Mouse (Mus musculus): ENCODE results near the gene Eml1. TPM values are rescaled to one million over a fixed set of nuclear protein-coding genes. Genes with fewer than 3 reads are reported as not detected.
"Not testable (repeated sequence)": the region's sequence is repeated elsewhere in the genome, so short reads cannot be mapped to it uniquely, and the experiment has no call there.

Eml1 gene
- polyA plus RNA-seq, 1 experiment from 2014 or later: 58.4 TPM

GRCm38 (mm10) chr12:108490336-108490735 lies 119.6 kb downstream of the Eml1 start:
- H3K36me3 ChIP-seq: no peaks in the 10 kb centered on the region
- ATAC-seq (ENCODE audit: insufficient number of reproducible peaks, insufficient read depth, low FRiP score, low TSS enrichment): no peak
- H3K4me1 ChIP-seq: peaks cover 5% of the 10 kb centered on the region
- no peaks in the 10 kb centered on the region for H3K9me3 ChIP-seq
- no peak overlapping the region for H3K4me3 ChIP-seq
- no peak overlapping the region for H3K4me2 ChIP-seq (replicated peaks)
- no peaks in the 10 kb centered on the region for H3K27me3 ChIP-seq
- H3K27ac ChIP-seq: no peak overlapping the region
- H3K9ac ChIP-seq: no peak overlapping the region
- WGBS: 84% methylated on average over 6 of the region's 6 CpGs

- WGBS: 58% methylated on average over 7 of the region's 7 CpGs
- Histone ChIP-seq H3K27me3 (no peaks in the 10 kb centered on the region), H3K36me3 (no peaks in the 10 kb centered on the region), H3K9ac (no peak overlapping the region), H3K4me2 (replicated peaks) (no peak overlapping the region), H3K4me3 (no peak overlapping the region), H3K27ac (no peak overlapping the region), H3K9me3 (no peaks in the 10 kb centered on the region), H3K4me1 (peaks cover 9% of the 10 kb centered on the region)
- ATAC-seq (ENCODE audit: insufficient number of reproducible peaks, insufficient read depth, low FRiP score, low TSS enrichment): no peak
These were observed 120.2 kb downstream of the Eml1 start for GRCm38 (mm10) chr12:108490954-108491353.

GRCm38 (mm10) chr12:108494011-108494541 lies 123.3 kb downstream of the Eml1 start:
- Histone ChIP-seq H3K4me1 (peaks cover 9% of the 10 kb centered on the region), H3K9me3 (no peaks in the 10 kb centered on the region), H3K36me3 (no peaks in the 10 kb centered on the region), H3K27ac (no peak overlapping the region), H3K9ac (no peak overlapping the region), H3K4me2 (replicated peaks) (no peak overlapping the region), H3K27me3 (no peaks in the 10 kb centered on the region), H3K4me3 (no peak overlapping the region)
- 18% methylated on average over 4 of the region's 4 CpGs for WGBS
- ATAC-seq (ENCODE audit: insufficient number of reproducible peaks, insufficient read depth, low FRiP score, low TSS enrichment): no peak

- Histone ChIP-seq H3K9me3 (no peaks in the 10 kb centered on the region), H3K27me3 (no peaks in the 10 kb centered on the region), H3K9ac (no peak overlapping the region), H3K4me3 (no peak overlapping the region), H3K4me2 (replicated peaks) (no peak overlapping the region), H3K27ac (no peak overlapping the region), H3K36me3 (no peaks in the 10 kb centered on the region), H3K4me1 (peaks cover 9% of the 10 kb centered on the region)
- ATAC-seq (ENCODE audit: insufficient number of reproducible peaks, insufficient read depth, low FRiP score, low TSS enrichment): no peak
- 60% methylated on average over 8 of the region's 8 CpGs for WGBS
These were observed 124.9 kb downstream of the Eml1 start for GRCm38 (mm10) chr12:108495455-108496235.

GRCm38 (mm10) chr12:108503064-108503463 lies 132.3 kb downstream of the Eml1 start:
- Histone ChIP-seq H3K27me3 (no peaks in the 10 kb centered on the region), H3K4me3 (no peak overlapping the region), H3K9ac (no peak overlapping the region), H3K9me3 (no peaks in the 10 kb centered on the region), H3K4me2 (replicated peaks) (no peak overlapping the region), H3K4me1 (no peaks in the 10 kb centered on the region), H3K36me3 (no peaks in the 10 kb centered on the region), H3K27ac (no peak overlapping the region)
- WGBS: 58% methylated on average over 10 of the region's 10 CpGs
- ATAC-seq (ENCODE audit: insufficient number of reproducible peaks, insufficient read depth, low FRiP score, low TSS enrichment): no peak

- Histone ChIP-seq H3K9ac (no peak overlapping the region), H3K36me3 (no peaks in the 10 kb centered on the region), H3K27ac (no peak overlapping the region), H3K4me2 (replicated peaks) (no peak overlapping the region), H3K27me3 (no peaks in the 10 kb centered on the region), H3K9me3 (no peaks in the 10 kb centered on the region), H3K4me3 (no peak overlapping the region), H3K4me1 (no peaks in the 10 kb centered on the region)
- WGBS: 69% methylated on average over 16 of the region's 16 CpGs
- no peak for ATAC-seq (ENCODE audit: insufficient number of reproducible peaks, insufficient read depth, low FRiP score, low TSS enrichment)
These were observed 132.8 kb downstream of the Eml1 start for GRCm38 (mm10) chr12:108503582-108503981.

- Histone ChIP-seq H3K27ac (no peak overlapping the region), H3K4me1 (peaks cover 4% of the 10 kb centered on the region; the same call in 1 of the 2 replicates), H3K9ac (no peak overlapping the region), H3K9me3 (no peaks in the 10 kb centered on the region), H3K36me3 (no peaks in the 10 kb centered on the region), H3K4me3 (no peak overlapping the region), H3K27me3 (no peaks in the 10 kb centered on the region), H3K4me2 (replicated peaks) (no peak overlapping the region)
- ATAC-seq (ENCODE audit: insufficient number of reproducible peaks, insufficient read depth, low FRiP score, low TSS enrichment): no peak
- 77% methylated on average over 2 of the region's 2 CpGs for WGBS
These were observed 135.1 kb downstream of the Eml1 start for GRCm38 (mm10) chr12:108505846-108506245.

- not testable (repeated sequence) for H3K36me3 ChIP-seq; H3K27ac ChIP-seq; H3K9me3 ChIP-seq; ATAC-seq (ENCODE audit: insufficient number of reproducible peaks, insufficient read depth, low FRiP score, low TSS enrichment); H3K4me2 ChIP-seq (replicated peaks); H3K4me1 ChIP-seq; H3K9ac ChIP-seq; H3K4me3 ChIP-seq; H3K27me3 ChIP-seq
- 65% methylated on average over 3 of the region's 3 CpGs for WGBS
These were observed 136.3 kb downstream of the Eml1 start for GRCm38 (mm10) chr12:108507046-108507445.

GRCm38 (mm10) chr12:108510571-108510970 lies 139.8 kb downstream of the Eml1 start:
- Histone ChIP-seq H3K4me2 (replicated peaks) (no peak overlapping the region), H3K9ac (no peak overlapping the region), H3K27ac (no peak overlapping the region), H3K4me3 (no peak overlapping the region), H3K9me3 (no peaks in the 10 kb centered on the region), H3K36me3 (peaks cover 16% of the 10 kb centered on the region; the same call in 1 of the 2 replicates), H3K4me1 (peaks cover 5% of the 10 kb centered on the region; the same call in 1 of the 2 replicates), H3K27me3 (no peaks in the 10 kb centered on the region)
- ATAC-seq (ENCODE audit: insufficient number of reproducible peaks, insufficient read depth, low FRiP score, low TSS enrichment): no peak
- 67% methylated on average over 7 of the region's 7 CpGs for WGBS

- H3K4me1 ChIP-seq: peaks cover 5% of the 10 kb centered on the region; the same call in 1 of the 2 replicates
- H3K9me3 ChIP-seq: no peaks in the 10 kb centered on the region
- WGBS: 5% methylated on average over 3 of the region's 3 CpGs
- H3K27me3 ChIP-seq: no peaks in the 10 kb centered on the region
- H3K4me2 ChIP-seq (replicated peaks): no peak overlapping the region
- no peak overlapping the region for H3K9ac ChIP-seq
- no peak for ATAC-seq (ENCODE audit: insufficient number of reproducible peaks, insufficient read depth, low FRiP score, low TSS enrichment)
- no peak overlapping the region for H3K27ac ChIP-seq
- H3K36me3 ChIP-seq: peaks cover 16% of the 10 kb centered on the region; the same call in 1 of the 2 replicates
- no peak overlapping the region for H3K4me3 ChIP-seq
These were observed 140.3 kb downstream of the Eml1 start for GRCm38 (mm10) chr12:108511009-108511408.

GRCm38 (mm10) chr12:108515464-108515863 lies 144.7 kb downstream of the Eml1 start:
- WGBS: 92% methylated on average over 12 of the region's 12 CpGs
- H3K36me3 ChIP-seq: peaks cover 19% of the 10 kb centered on the region; the same call in 1 of the 2 replicates
- H3K9me3 ChIP-seq: no peaks in the 10 kb centered on the region
- no peak overlapping the region for H3K4me2 ChIP-seq (replicated peaks)
- H3K27ac ChIP-seq: no peak overlapping the region
- no peak for ATAC-seq (ENCODE audit: insufficient number of reproducible peaks, insufficient read depth, low FRiP score, low TSS enrichment)
- H3K27me3 ChIP-seq: no peaks in the 10 kb centered on the region
- peaks cover 4% of the 10 kb centered on the region; the same call in 1 of the 2 replicates for H3K4me1 ChIP-seq
- H3K4me3 ChIP-seq: no peak overlapping the region
- H3K9ac ChIP-seq: no peak overlapping the region

GRCm38 (mm10) chr12:108519374-108519773 lies 148.6 kb downstream of the Eml1 start:
- Histone ChIP-seq H3K9me3 (no peaks in the 10 kb centered on the region), H3K4me1 (no peaks in the 10 kb centered on the region), H3K27me3 (no peaks in the 10 kb centered on the region), H3K4me2 (replicated peaks) (no peak overlapping the region), H3K36me3 (peaks cover 40% of the 10 kb centered on the region), H3K9ac (no peak overlapping the region), H3K27ac (no peak overlapping the region), H3K4me3 (no peak overlapping the region)
- 67% methylated on average over 8 of the region's 8 CpGs for WGBS
- no peak for ATAC-seq (ENCODE audit: insufficient number of reproducible peaks, insufficient read depth, low FRiP score, low TSS enrichment)
